Mouse (Mus musculus): ENCODE data around the gene Rpa1.

GRCm38 (mm10) chr11:75397452-75397851, 49.3 kb upstream of the Rpa1 start:
- no peak for TF ChIP-seq EP300 (IDR thresholded peaks at IDR 0.05; ENCODE audit: low read depth)
- TF ChIP-seq CTCF (IDR thresholded peaks at IDR 0.05; ENCODE audit: low read depth) = no peak
